Mouse (Mus musculus) forebrain, embryonic 11.5 days (tissue): Measurements from ENCODE around the gene Casp2. TPM values are rescaled to one million over a fixed set of nuclear protein-coding genes. Genes with fewer than 3 reads are reported as not detected.

Source experiments
- ATAC-seq: fragments of 200-750 bp; cut with Nextera tagmentation; replicated peaks from 2 replicates; pipeline ENCODE4 v1.8.0; 2017; ENCODE audit warnings: moderate TSS enrichment; ENCODE audit not compliant: low FRiP score
- DNase-seq: peaks from one replicate; pipeline ENCODE4 v3.0.0-alpha.2; 2017; ENCODE audit warnings: low spot score
- H3K27ac ChIP-seq: fragments of 300-500 bp; sonication (generic); 2 replicates; pipeline ENCODE4 v1.5.1; 2014; ENCODE audit warnings: low read depth, low read length
- H3K27me3 ChIP-seq: fragments of 300-500 bp; sonication (generic); 2 replicates; pipeline ENCODE4 v1.6.1; 2014; ENCODE audit warnings: mild to moderate bottlenecking, low read length, mixed read lengths; ENCODE audit not compliant: control insufficient read depth, insufficient read depth
- H3K36me3 ChIP-seq: fragments of 300-500 bp; sonication (generic); 2 replicates; pipeline ENCODE4 v1.6.1; 2014; ENCODE audit warnings: mild to moderate bottlenecking, low read length, moderate library complexity, mixed read lengths; ENCODE audit not compliant: control insufficient read depth, insufficient read depth
- H3K4me1 ChIP-seq: fragments of 300-500 bp; sonication (generic); replicated peaks from 2 replicates; pipeline ENCODE4 v1.6.1; 2014; ENCODE audit warnings: low read length, mixed read lengths; ENCODE audit not compliant: control insufficient read depth, insufficient read depth
- H3K4me2 ChIP-seq: fragments of 300-500 bp; sonication (generic); 2 replicates; pipeline ENCODE4 v1.6.1; 2014; ENCODE audit warnings: low read depth, mild to moderate bottlenecking, low read length, moderate library complexity, mixed read lengths; ENCODE audit not compliant: severe bottlenecking
- H3K4me3 ChIP-seq: fragments of 300-500 bp; sonication (generic); 2 replicates; pipeline ENCODE4 v1.5.1; 2014; ENCODE audit warnings: low read depth, low read length
- H3K9ac ChIP-seq: fragments of 300-500 bp; sonication (generic); 2 replicates; pipeline ENCODE4 v1.6.1; 2014; ENCODE audit warnings: low read length
- H3K9me3 ChIP-seq: fragments of 300-500 bp; sonication (generic); 2 replicates; pipeline ENCODE4 v1.6.1; 2016; ENCODE audit warnings: low read length, mixed read lengths; ENCODE audit not compliant: control insufficient read depth
- WGBS: fragments of 180-500 bp; shearing (Covaris S2); extraction: QIAGEN DNeasy Blood & Tissue Kit; methylation state at CpG from one replicate; pipeline ENCODE4 v1.1.7; 2014; 5-methylcytosine and 5-hydroxymethylcytosine counted together
- polyA plus RNA-seq: library from polyadenylated mRNA; unstranded; fragments of >200 nt; fragmentation: Nextera tagmentation; extraction: Ambion mirVana; gene quantifications from 2 replicates; pipeline ENCODE4 v1.2.1, GENCODE M21; 2014

The Casp2 gene
- polyA plus RNA-seq, 1 experiment from 2014 or later, result 77.5 TPM

DNA sequence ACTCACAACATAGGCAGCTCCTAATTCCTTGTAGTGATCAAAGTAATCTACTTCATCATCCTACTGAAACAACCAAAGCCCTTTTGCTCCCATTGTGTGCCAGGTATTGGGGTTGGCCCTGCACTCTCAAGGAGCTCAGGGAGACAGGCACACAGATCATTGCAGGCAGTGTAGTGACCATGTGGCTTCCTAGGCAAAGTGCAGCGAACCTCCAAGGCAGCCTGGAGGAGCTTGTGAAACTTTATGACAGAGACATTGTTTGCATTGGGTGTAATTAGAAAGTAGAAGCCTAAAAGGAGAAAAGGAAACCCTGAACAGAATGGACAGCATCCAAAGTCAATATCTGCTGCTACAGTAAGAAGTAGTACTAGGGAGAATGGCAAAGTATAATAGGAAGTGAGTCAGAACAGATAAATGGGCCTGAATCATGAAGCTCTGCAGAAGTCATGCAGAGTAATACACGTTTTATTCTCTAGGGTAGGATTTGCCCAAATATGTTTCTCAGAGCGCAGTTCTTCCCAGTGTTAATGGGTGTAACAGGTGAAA lies 30.8 kb downstream of the Casp2 start:
- Histone ChIP-seq H3K4me2 (no peak overlapping the region), H3K27me3 (no peaks in the 10 kb centered on the region), H3K9ac (no peak overlapping the region), H3K4me1 (no peaks in the 10 kb centered on the region), H3K4me3 (no peak overlapping the region), H3K27ac (no peak overlapping the region), H3K36me3 (no peaks in the 10 kb centered on the region; the same call in 1 of the 2 replicates), H3K9me3 (no peaks in the 10 kb centered on the region)
- 82% methylated on average over 3 of the region's 3 CpGs for WGBS
- ATAC-seq, result no peak
- no peak for DNase-seq

DNA sequence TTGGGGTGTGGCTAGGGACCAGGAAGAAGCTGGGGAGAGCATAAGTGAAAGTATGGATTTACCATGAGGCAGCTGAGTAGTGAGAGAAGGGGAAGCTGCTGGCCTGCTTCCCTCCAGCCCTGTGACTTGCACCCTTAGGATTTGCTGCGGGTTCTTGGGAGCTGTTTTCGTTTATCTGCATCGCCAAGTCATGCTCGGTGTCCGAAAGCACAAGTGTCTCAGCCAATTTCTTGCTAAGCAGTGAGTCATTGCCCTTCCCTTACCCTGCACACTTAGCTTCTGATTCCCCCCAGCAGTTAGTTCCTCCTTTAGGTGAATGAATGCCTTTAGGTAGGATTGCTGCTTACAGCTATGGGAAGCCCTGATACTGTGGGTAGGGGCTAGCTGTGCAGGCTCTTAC lies 34.6 kb downstream of the Casp2 start:
- H3K9ac ChIP-seq, result no peak overlapping the region
- ATAC-seq, result no peak
- H3K4me1 ChIP-seq, result no peaks in the 10 kb centered on the region
- H3K27me3 ChIP-seq, result no peaks in the 10 kb centered on the region
- DNase-seq, result no peak
- WGBS, result 94% methylated on average over 5 of the region's 5 CpGs
- H3K9me3 ChIP-seq, result no peaks in the 10 kb centered on the region
- no peak overlapping the region for H3K4me2 ChIP-seq
- H3K27ac ChIP-seq, result no peak overlapping the region
- no peak overlapping the region for H3K4me3 ChIP-seq
- H3K36me3 ChIP-seq, result no peaks in the 10 kb centered on the region; the same call in 1 of the 2 replicates

DNA sequence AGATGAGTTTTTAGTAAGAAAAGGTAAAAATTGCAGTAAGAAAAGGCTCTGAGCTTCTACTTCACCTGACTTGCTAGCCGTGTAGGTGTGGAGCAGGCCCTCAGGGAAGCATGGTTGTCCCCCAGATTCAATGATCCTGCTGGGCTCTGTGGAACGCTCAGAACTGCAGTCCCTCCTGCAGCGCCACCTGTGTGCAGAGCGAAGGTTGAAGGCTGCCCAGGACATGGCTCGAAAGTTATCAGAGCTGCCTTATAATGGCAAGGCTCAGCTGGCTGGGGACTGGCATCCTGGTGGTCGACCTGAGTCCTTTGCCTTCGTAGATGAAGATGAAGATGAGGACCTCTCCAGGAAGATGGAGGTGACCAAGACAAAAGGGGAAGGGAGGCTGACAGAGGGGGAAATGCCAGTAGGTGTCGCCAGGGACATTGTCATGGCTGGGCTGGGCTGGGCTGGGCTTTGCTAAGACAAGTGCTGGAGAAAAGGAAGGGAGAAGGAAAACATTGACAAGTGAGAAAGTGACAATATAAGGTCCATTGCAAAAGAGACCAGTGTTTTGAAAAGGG lies 45.1 kb downstream of the Casp2 start:
- Histone ChIP-seq H3K4me1 (no peaks in the 10 kb centered on the region), H3K36me3 (no peaks in the 10 kb centered on the region; the same call in 1 of the 2 replicates), H3K4me3 (no peak overlapping the region), H3K27ac (no peak overlapping the region), H3K9ac (no peak overlapping the region), H3K9me3 (no peaks in the 10 kb centered on the region), H3K4me2 (no peak overlapping the region), H3K27me3 (no peaks in the 10 kb centered on the region)
- 41% methylated on average over 8 of the region's 8 CpGs for WGBS
- no peak for ATAC-seq
- DNase-seq, result no peak

DNA sequence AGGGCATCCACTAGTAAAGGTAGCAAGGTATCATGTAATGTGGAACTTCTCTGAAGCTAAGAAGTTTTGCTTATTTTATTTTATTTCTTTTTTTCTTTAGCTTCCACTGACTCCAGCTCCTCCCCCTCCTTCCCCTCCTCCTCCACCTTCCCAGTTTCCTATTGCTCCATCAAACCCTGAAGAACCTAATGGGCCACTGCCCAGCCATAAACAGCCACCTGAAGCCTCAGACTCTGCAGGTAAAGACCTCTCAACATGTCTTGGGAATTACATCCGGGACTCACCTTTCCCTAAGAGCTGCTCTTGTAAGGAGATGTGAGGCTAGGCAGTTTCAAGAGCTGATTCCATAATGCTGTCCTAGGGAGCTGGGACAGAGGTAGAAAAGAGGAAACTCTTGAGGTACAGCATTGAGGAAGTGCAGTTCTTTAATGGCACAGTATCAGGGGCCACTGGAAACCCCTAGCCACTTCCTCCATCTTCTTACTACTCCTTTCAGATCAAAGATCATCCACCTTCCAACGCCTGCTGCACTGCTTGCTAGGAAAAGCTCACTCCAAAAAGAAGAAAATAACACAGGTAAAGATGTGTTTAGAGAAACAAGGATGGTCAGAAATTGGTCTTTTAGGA lies 45.8 kb downstream of the Casp2 start:
- Histone ChIP-seq H3K4me3 (no peak overlapping the region), H3K9ac (no peak overlapping the region), H3K27me3 (no peaks in the 10 kb centered on the region), H3K9me3 (no peaks in the 10 kb centered on the region), H3K4me2 (no peak overlapping the region), H3K36me3 (no peaks in the 10 kb centered on the region; the same call in 1 of the 2 replicates), H3K27ac (no peak overlapping the region), H3K4me1 (no peaks in the 10 kb centered on the region)
- DNase-seq, result no peak
- WGBS, result 91% methylated on average over 2 of the region's 2 CpGs
- no peak for ATAC-seq

DNA sequence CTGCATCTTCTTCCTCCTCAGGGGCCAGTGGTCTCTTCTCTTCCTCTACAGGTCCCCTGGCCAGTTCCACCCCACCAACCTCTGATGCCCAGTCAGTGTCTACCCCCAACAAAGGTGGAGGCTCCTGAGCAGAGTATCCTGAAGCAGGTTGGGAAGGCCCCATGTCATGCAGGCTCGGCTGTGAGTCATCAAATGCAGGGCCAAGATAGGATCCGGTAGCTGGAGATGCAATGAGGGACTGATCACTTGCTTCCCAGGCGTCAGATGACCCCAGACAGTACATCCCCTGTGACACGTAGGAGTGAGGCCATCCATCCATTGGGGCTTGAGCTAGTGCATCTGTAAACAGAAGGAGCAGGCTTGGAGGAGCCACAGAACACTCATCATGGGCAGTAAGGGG lies 53.5 kb downstream of the Casp2 start:
- no peak overlapping the region for H3K27ac ChIP-seq
- no peak overlapping the region for H3K4me3 ChIP-seq
- H3K4me1 ChIP-seq, result peaks cover under 1% of the 10 kb centered on the region; the same call in 1 of the 2 replicates
- no peaks in the 10 kb centered on the region for H3K27me3 ChIP-seq
- H3K9me3 ChIP-seq, result no peaks in the 10 kb centered on the region
- no peak overlapping the region for H3K9ac ChIP-seq
- WGBS, result 84% methylated on average over 4 of the region's 4 CpGs
- no peak for DNase-seq
- no peak for ATAC-seq
- no peaks in the 10 kb centered on the region; the same call in 1 of the 2 replicates for H3K36me3 ChIP-seq
- H3K4me2 ChIP-seq, result no peak overlapping the region

DNA sequence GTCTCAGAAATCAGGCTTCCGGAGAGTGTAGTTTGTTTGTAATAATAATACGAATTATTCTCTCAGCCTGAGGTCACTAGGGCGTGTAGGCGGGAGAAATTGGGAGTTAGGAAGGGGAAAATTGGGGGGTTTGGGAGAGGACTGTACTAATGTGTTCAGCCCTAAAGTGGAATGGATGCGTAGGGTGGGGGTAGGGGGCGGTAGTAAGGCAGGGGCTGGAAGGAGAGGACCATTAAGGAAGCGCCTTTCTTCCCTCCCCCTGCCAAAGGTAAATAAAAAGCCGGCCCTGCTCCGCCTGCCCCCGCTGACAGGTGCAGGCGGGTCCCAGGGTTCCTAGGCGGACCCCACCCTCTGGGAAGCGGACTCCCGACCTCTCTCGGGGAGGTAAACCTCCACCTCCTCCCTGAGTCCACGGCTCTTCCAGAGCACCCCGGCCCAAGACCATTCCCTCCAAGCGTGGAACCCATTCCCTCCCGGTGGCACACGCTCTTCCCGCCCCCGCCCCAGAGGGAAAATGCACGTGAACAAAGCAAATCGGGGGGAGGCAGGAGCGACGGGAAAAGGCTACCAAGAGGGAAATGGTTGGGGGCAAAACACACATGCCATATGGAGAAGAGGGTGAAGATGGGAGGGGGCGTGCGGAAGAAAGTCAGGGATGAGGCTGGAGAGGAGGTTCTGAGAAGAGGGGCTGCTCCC lies 58.7 kb downstream of the Casp2 start:
- Histone ChIP-seq H3K9ac (peak overlapping the region; percentile 77), H3K36me3 (no peaks in the 10 kb centered on the region), H3K27ac (no peak overlapping the region; the same call in 1 of the 2 replicates), H3K27me3 (no peaks in the 10 kb centered on the region; the same call in 1 of the 2 replicates), H3K4me3 (peak overlapping the region; percentile 56), H3K4me2 (peak overlapping the region; percentile 94), H3K9me3 (no peaks in the 10 kb centered on the region), H3K4me1 (peaks cover 2% of the 10 kb centered on the region; the same call in 1 of the 2 replicates)
- 0% methylated on average over 28 of the region's 28 CpGs for WGBS
- DNase-seq (peak; percentile 61), ATAC-seq (peak; percentile 45)

DNA sequence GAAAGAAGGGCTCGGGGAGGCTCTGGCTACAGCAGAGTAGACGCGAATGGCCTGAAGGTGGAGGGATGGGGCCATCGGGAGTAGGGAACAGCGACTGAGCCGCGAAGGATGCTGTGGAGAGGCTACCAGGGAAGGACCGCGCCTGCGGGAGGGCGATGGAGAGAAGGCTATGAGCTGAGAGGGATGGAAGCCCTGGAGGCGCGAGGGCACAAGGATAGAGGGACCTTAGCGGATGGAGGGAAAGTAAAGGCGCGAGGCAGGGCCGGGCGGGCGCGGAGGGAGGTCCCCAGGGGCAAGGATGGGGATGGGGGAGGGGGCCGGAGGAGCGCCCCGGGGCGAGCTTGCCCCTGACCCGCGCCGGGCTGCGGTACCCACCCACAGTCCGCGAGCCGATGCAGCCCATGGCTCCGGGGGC lies 59.3 kb downstream of the Casp2 start:
- peak overlapping the region; percentile 77 for H3K9ac ChIP-seq
- H3K4me1 ChIP-seq, result peaks cover 2% of the 10 kb centered on the region; the same call in 1 of the 2 replicates
- WGBS, result 0% methylated on average over 25 of the region's 32 CpGs
- peak overlapping the region; percentile 56 for H3K4me3 ChIP-seq
- H3K27ac ChIP-seq, result peak overlapping the region; percentile 64; the same call in 1 of the 2 replicates
- H3K9me3 ChIP-seq, result no peaks in the 10 kb centered on the region
- peak; percentile 78 for ATAC-seq
- peak overlapping the region; percentile 94 for H3K4me2 ChIP-seq
- no peaks in the 10 kb centered on the region for H3K36me3 ChIP-seq
- DNase-seq, result peak; percentile 77
- no peaks in the 10 kb centered on the region; the same call in 1 of the 2 replicates for H3K27me3 ChIP-seq

DNA sequence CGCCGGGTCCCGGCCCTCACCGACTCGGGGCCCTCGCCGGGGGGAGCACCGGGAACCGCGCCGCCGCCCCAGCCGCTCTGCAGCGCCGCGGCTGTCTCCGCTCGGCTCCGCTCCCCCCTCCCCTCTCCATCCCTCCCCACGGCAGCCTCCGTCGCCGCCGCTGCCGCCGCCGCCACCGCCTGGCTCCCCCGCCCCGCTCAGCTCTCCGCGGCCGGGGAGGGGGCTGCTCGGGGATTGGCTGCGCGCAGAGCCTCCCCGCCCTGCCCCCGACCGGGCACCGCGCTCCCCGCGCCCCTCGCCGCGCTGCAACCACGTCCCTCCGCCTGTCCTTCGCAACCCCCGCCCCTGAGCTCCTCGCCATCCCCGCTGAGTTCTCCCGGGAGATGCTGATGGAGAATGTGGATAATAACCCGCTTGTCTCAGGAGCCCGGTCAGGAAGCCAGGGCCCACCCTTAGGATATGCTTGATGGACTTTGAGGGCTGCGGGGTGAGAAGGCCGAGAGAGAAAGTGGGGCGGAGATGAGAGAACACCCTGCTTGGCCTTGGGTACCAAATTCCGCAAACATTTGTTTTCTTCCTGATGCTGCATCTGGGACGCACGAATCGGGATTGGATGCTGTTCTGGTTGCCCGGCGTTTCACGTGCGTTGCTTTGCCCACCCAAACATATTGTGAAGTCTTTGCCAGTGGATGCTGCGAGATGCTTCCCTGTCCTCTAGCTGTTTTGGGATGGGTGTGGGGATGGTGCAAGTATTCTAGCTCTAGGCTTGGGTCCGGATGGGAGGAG lies 59.9 kb downstream of the Casp2 start, which contains the start of gene Fam131b:
Gene Fam131b, minus strand, starts transcription at position 162 of the 786 bp plus-strand sequence.
- Histone ChIP-seq H3K4me3 (peak within 1 kb of the TSS; percentile 56), H3K9ac (peak within 1 kb of the TSS; percentile 77), H3K4me1 (peaks cover 2% of the 10 kb centered on the region; the same call in 1 of the 2 replicates), H3K4me2 (peak within 1 kb of the TSS; percentile 94), H3K27me3 (no peaks in the 10 kb centered on the region; the same call in 1 of the 2 replicates), H3K27ac (peak within 1 kb of the TSS; percentile 64), H3K9me3 (no peaks in the 10 kb centered on the region), H3K36me3 (no peaks in the 10 kb centered on the region)
- under 1% methylated on average over 51 of the region's 68 CpGs for WGBS
- DNase-seq, result peak; percentile 87
- ATAC-seq, result peak; percentile 92
